In genomic region chr3:101059214-101059613, GRCm38 (mm10) we compare ENCODE assay signal across 19 mouse cellular contexts. TPM values are rescaled to one million over a fixed set of nuclear protein-coding genes. Genes with fewer than 3 reads are reported as not detected.
DNase-seq lines count a peak whose midpoint lies in the region; ATAC-seq and TF ChIP-seq lines count a peak whose summit lies in the region.
"Had no signal": no experiment of that assay in that cellular context is flagged by ENCODE, and none has a peak within 500 bp of the region (broad histone marks: within the 10 kb centered on the region; RNA-seq: fewer than 3 reads in every experiment).

No protein-coding gene starts in this region.

- H3K27ac ChIP-seq in forebrain, postnatal 0 days (ENCODE audit: low read depth, low read length) = no peak overlapping the region
- H3K27ac ChIP-seq in forebrain, embryonic 11.5 days (ENCODE audit: low read depth, low read length) = no peak overlapping the region
- H3K27ac ChIP-seq in spleen, adult 2 months (ENCODE audit: insufficient read depth, low read length) = peak overlapping the region; percentile 28; the same call in 1 of the 2 replicates
- H3K27ac ChIP-seq: hindbrain, postnatal 0 days; limb, embryonic 12.5 days; liver, embryonic 13.5 days; neural tube, embryonic 12.5 days; stomach, embryonic 15.5 days had no signal

- no peak for DNase-seq in forebrain, postnatal 0 days
- DNase-seq in forebrain, embryonic 11.5 days (ENCODE audit: low spot score) = no peak
- no peak for DNase-seq in spleen, adult 2 months (ENCODE audit: low read depth in 1 of 2, low spot score in 2 of 2)
- no peak for DNase-seq in spleen, postnatal 10 days (ENCODE audit: low spot score in 2 of 2)
- peak; percentile 20 for DNase-seq in splenic B cell, adult 2 months (ENCODE audit: low read depth, low spot score)
- no peak for DNase-seq in adrenal gland, postnatal 36 days
- DNase-seq in left cerebral cortex, adult 11 months (ENCODE audit: low spot score) = no peak
- DNase-seq: cerebellum, adult 11 months; cerebellum, postnatal 14 days; heart, postnatal 36 days; kidney, adult 8-10 months; liver, embryonic 13.5 days; thymus, postnatal 25 days had no signal

- H3K9me3 ChIP-seq in forebrain, postnatal 0 days (ENCODE audit: low read length) = no peaks in the 10 kb centered on the region
- no peaks in the 10 kb centered on the region for H3K9me3 ChIP-seq in forebrain, embryonic 11.5 days (ENCODE audit: control insufficient read depth, low read length)
- H3K9me3 ChIP-seq: heart, embryonic 12.5 days; limb, embryonic 12.5 days; liver, embryonic 13.5 days; neural tube, embryonic 12.5 days; stomach, embryonic 15.5 days had no signal

- TF ChIP-seq CTCF in forebrain, postnatal 0 days (IDR thresholded peaks at IDR 0.05; ENCODE audit: low read depth) = no peak
- no peak for TF ChIP-seq CTCF in spleen, adult 2 months (IDR thresholded peaks at IDR 0.05; ENCODE audit: extremely low read depth, insufficient read depth, insufficient read length, insufficient replicate concordance)

- no peak overlapping the region for H3K4me3 ChIP-seq in forebrain, postnatal 0 days (ENCODE audit: low read depth, low read length)
- H3K4me3 ChIP-seq in forebrain, embryonic 11.5 days (ENCODE audit: low read depth, low read length) = no peak overlapping the region
- no peak overlapping the region for H3K4me3 ChIP-seq in spleen, adult 2 months (ENCODE audit: extremely low read depth, insufficient read depth, insufficient read length)
- H3K4me3 ChIP-seq: heart, embryonic 12.5 days; limb, embryonic 12.5 days; liver, embryonic 13.5 days; neural tube, embryonic 12.5 days; stomach, embryonic 15.5 days had no signal

- H3K4me2 ChIP-seq in forebrain, postnatal 0 days (ENCODE audit: low read depth) = no peak overlapping the region
- H3K4me2 ChIP-seq in forebrain, embryonic 11.5 days (ENCODE audit: low read depth, low read length, severe bottlenecking) = no peak overlapping the region
- H3K4me2 ChIP-seq: heart, embryonic 12.5 days; limb, embryonic 12.5 days; liver, embryonic 13.5 days; neural tube, embryonic 12.5 days; stomach, embryonic 15.5 days had no signal

- H3K36me3 ChIP-seq in forebrain, postnatal 0 days (ENCODE audit: insufficient read depth) = peaks cover 17% of the 10 kb centered on the region
- no peaks in the 10 kb centered on the region; the same call in 1 of the 2 replicates for H3K36me3 ChIP-seq in forebrain, embryonic 11.5 days (ENCODE audit: control insufficient read depth, insufficient read depth, low read length)
- no peaks in the 10 kb centered on the region for H3K36me3 ChIP-seq in spleen, adult 2 months (ENCODE audit: control insufficient read depth, insufficient read depth, low read length)
- no peaks in the 10 kb centered on the region for H3K36me3 ChIP-seq in splenic B cell, adult 2 months (ENCODE audit: control insufficient read depth, insufficient read depth, low read length, poor library complexity, severe bottlenecking)
- H3K36me3 ChIP-seq: liver, embryonic 13.5 days; neural tube, embryonic 12.5 days had no signal

- no peaks in the 10 kb centered on the region for H3K4me1 ChIP-seq in forebrain, postnatal 0 days (ENCODE audit: insufficient read depth)
- no peaks in the 10 kb centered on the region for H3K4me1 ChIP-seq in forebrain, embryonic 11.5 days (replicated peaks; ENCODE audit: control insufficient read depth, insufficient read depth, low read length)
- peaks cover 18% of the 10 kb centered on the region; the same call in 1 of the 2 replicates for H3K4me1 ChIP-seq in spleen, adult 2 months (ENCODE audit: control insufficient read depth, insufficient read depth, insufficient read length)
- H3K4me1 ChIP-seq: heart, embryonic 12.5 days; limb, embryonic 12.5 days; neural tube, embryonic 12.5 days; stomach, embryonic 15.5 days had no signal

- TF ChIP-seq POLR2A in spleen, adult 2 months (IDR thresholded peaks at IDR 0.05; ENCODE audit: low read depth, low read length) = no peak

- no peaks in the 10 kb centered on the region for H3K27me3 ChIP-seq in forebrain, postnatal 0 days (ENCODE audit: insufficient read depth, low read length)
- H3K27me3 ChIP-seq in forebrain, embryonic 11.5 days (ENCODE audit: control insufficient read depth, insufficient read depth, low read length) = no peaks in the 10 kb centered on the region
- H3K27me3 ChIP-seq in spleen, adult 2 months (ENCODE audit: control insufficient read depth, insufficient read depth, low read length) = no peaks in the 10 kb centered on the region
- no peaks in the 10 kb centered on the region for H3K27me3 ChIP-seq in splenic B cell, adult 2 months (ENCODE audit: control insufficient read depth, insufficient read depth, low read length, poor library complexity, severe bottlenecking)
- H3K27me3 ChIP-seq: heart, embryonic 12.5 days; limb, embryonic 12.5 days; liver, embryonic 13.5 days; neural tube, embryonic 12.5 days; stomach, embryonic 15.5 days had no signal

- no peak overlapping the region for H3K9ac ChIP-seq in forebrain, postnatal 0 days
- no peak overlapping the region for H3K9ac ChIP-seq in forebrain, embryonic 11.5 days (ENCODE audit: low read length)
- H3K9ac ChIP-seq: heart, embryonic 12.5 days; limb, embryonic 12.5 days; liver, embryonic 13.5 days; neural tube, embryonic 12.5 days; stomach, embryonic 15.5 days had no signal

- peak; percentile 55; the same call in 1 of the 2 replicates for ATAC-seq in forebrain, postnatal 0 days
- ATAC-seq in forebrain, embryonic 11.5 days (replicated peaks; ENCODE audit: low FRiP score) = no peak
- ATAC-seq in granulocyte monocyte progenitor cell, adult 5-6 weeks (replicated peaks; ENCODE audit: poor library complexity, severe bottlenecking) = peak; percentile 46
- ATAC-seq: hindbrain, postnatal 0 days had no signal

- WGBS in forebrain, postnatal 0 days = 60% methylated on average over 4 of the region's 4 CpGs
- WGBS in forebrain, embryonic 11.5 days = 86% methylated on average over 4 of the region's 4 CpGs
- 19% methylated on average over 4 of the region's 4 CpGs for WGBS in spleen, adult 2 months

RNA-seq across cellular contexts. Expression of gene Cd101, which starts 29.9 kb away (rescaled TPM):
- 0.23 and 0.43 TPM in 2 replicates for total RNA-seq in forebrain, postnatal 0 days (2014; rRNA removed)
- 0.11 TPM in 1 of 2 replicates, not detected in the other for polyA plus RNA-seq in forebrain, postnatal 0 days (2015; fragmentation: Nextera tagmentation; extraction: Ambion mirVana)
- polyA plus RNA-seq in forebrain, embryonic 11.5 days (2014; fragmentation: Nextera tagmentation; extraction: Ambion mirVana) = 0.07 TPM in 1 of 2 replicates, not detected in the other
- polyA plus RNA-seq in spleen, adult 2 months (2012; rRNA removed) = 1.9 and 2.8 TPM in 2 replicates
- total RNA-seq in granulocyte monocyte progenitor cell, adult 5-6 weeks (2014; fragmentation: Nextera tagmentation) = not detected in 2 replicates
- 0.17 and 0.36 TPM in 2 replicates for total RNA-seq in granulocyte monocyte progenitor cell, adult 5-6 weeks (2017)
- under 1 TPM; 0.10 to 0.20 TPM for total RNA-seq in adrenal gland, postnatal 36 days (2021)

RNA-seq across cellular contexts. Expression of gene Ptgfrn, which starts 50.9 kb away (rescaled TPM):
- 37.7 and 40.2 TPM in 2 replicates for total RNA-seq in forebrain, postnatal 0 days (2014; rRNA removed)
- 2.7 and 3.2 TPM in 2 replicates for polyA plus RNA-seq in forebrain, postnatal 0 days (2015; fragmentation: Nextera tagmentation; extraction: Ambion mirVana)
- polyA plus RNA-seq in forebrain, embryonic 11.5 days (2014; fragmentation: Nextera tagmentation; extraction: Ambion mirVana) = 5.1 and 5.3 TPM in 2 replicates
- polyA plus RNA-seq in spleen, adult 2 months (2012; rRNA removed) = 3.6 and 5.3 TPM in 2 replicates
- not detected in 2 replicates for total RNA-seq in granulocyte monocyte progenitor cell, adult 5-6 weeks (2014; fragmentation: Nextera tagmentation)
- 0.17 TPM in 1 of 2 replicates, not detected in the other for total RNA-seq in granulocyte monocyte progenitor cell, adult 5-6 weeks (2017)
- 10 to 100 TPM; 47.6 to 53.9 TPM for total RNA-seq in adrenal gland, postnatal 36 days (2021)

Comparison
In these comparisons a context has a peak if more than half of its experiments do, and no peak if none do; other contexts are left out.
1. RNA of gene Ptgfrn, which starts 50.9 kb away (total RNA-seq): 47.6 to 53.9 TPM in adrenal gland, postnatal 36 days and 37.7 to 40.2 TPM in forebrain, postnatal 0 days; 0.17 TPM in granulocyte monocyte progenitor cell, adult 5-6 weeks; every median in the first group is over 10 times any median in the second.